Mouse (Mus musculus): ENCODE data around the gene Cdc42. TPM values are rescaled to one million over a fixed set of nuclear protein-coding genes. Genes with fewer than 3 reads are reported as not detected.

Gene Cdc42
- total RNA-seq, 1 experiment from 2014 or later, result 486 TPM

DNA sequence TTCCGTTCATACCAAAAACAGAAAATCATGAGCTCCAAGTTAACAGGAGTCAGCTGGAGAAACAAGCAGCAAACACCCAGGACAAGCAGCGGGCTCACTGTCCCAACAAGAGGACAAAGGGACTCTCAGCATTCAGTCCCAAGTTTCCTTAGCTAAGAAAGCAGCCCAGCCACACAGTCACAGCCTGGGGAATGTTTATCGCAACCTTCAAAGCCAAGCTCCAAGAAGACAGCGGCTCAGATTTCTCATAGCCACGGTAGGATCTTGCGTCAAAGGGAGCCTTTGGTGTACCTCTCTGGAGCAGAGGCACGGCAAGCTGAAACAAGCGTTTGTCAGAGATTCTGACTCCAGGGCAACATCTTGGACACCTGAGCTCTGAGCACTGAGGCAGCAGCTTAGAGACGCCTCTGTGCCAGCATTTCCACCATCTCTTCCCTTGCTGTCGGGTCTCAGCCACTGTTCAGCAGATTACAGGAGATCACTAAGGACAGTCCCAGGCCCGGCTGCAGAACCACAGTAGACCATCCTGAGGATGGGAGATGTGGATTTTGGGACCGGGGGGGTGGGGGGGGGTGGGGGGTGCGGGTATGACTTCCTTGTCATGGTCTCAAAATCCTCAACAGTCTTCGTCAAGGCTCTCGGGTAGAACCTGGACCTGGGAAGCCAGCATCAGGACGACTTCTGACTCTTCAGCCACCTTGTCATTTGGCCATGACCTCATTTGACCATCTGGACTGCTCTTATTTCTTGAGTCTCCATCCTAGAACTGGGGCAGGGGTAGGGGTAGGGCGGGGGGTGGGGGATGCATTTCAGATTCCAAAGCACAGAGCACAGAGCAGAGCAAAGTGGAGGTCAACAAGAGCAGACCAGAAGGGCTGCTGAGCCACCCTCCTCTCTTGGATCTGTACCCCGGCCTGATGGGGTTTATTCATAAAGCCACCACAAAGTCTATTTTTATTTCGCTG lies 18.1 kb upstream of the Cdc42 start:
- peak in 1 of 2 experiments; percentile 26; a peak in 1 of 4 replicates for ATAC-seq (replicated peaks in 1 of 2; ENCODE audit: insufficient read depth in 1 of 2, low FRiP score in 2 of 2, low TSS enrichment in 1 of 2, low read depth in 1 of 2, poor library complexity in 2 of 2, severe bottlenecking in 2 of 2)

DNA sequence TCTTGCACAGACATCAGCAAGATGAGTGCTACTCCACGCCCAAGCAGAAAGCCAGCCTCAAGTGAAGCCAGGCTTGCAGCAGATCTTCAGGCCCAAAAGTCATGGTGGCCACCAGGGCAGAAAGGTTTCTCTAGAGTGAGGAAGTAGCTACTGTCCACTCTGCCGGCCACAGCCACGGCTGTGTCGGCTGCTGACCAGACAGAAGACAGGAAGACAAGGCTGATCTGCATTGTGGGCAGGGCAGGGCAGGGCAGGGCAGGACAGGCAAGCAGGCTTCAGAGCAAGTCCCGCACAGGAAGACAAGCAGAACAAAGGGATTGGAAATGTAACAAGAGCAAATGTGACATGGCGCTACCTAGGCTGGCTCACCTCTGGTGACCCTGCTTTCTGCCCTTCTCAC lies 16.2 kb upstream of the Cdc42 start:
- peak in 1 of 2 experiments; percentile 14; a peak in 1 of 4 replicates for ATAC-seq (replicated peaks in 1 of 2; ENCODE audit: insufficient read depth in 1 of 2, low FRiP score in 2 of 2, low TSS enrichment in 1 of 2, low read depth in 1 of 2, poor library complexity in 2 of 2, severe bottlenecking in 2 of 2)

- ATAC-seq (replicated peaks in 1 of 2; ENCODE audit: insufficient read depth in 1 of 2, low FRiP score in 2 of 2, low TSS enrichment in 1 of 2, low read depth in 1 of 2, poor library complexity in 2 of 2, severe bottlenecking in 2 of 2), result no peak
These were observed 14.3 kb upstream of the Cdc42 start for GRCm38 (mm10) chr4:137371596-137372523.

- ATAC-seq (replicated peaks in 1 of 2; ENCODE audit: insufficient read depth in 1 of 2, low FRiP score in 2 of 2, low TSS enrichment in 1 of 2, low read depth in 1 of 2, poor library complexity in 2 of 2, severe bottlenecking in 2 of 2), result peak in 1 of 2 experiments; percentile 31; a peak in 1 of 4 replicates
These were observed 12.6 kb upstream of the Cdc42 start for GRCm38 (mm10) chr4:137369954-137370750.

DNA sequence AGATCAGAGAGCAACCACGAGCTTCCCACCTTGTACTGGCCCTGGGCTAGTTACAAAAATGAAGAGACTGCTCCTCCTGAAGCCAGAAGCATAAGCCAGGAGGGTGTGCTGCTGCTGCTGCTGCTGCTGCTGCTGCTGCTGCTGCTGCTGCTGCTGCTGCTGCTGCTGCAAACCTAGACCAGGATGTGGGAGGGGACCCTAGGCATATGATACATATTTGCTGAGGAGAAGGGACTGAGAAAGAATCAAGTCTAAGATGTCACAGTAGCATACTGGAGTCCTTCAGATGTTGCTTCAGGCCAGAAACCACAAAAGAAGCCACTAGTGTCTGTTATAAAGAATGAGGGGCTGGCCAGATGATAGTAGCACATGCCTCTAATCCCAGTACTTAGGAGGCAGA lies 10.7 kb upstream of the Cdc42 start:
- ATAC-seq (replicated peaks in 1 of 2; ENCODE audit: insufficient read depth in 1 of 2, low FRiP score in 2 of 2, low TSS enrichment in 1 of 2, low read depth in 1 of 2, poor library complexity in 2 of 2, severe bottlenecking in 2 of 2), result 0 out of 4 replicates have a peak, but pooled peaks of 1 of the 2 experiments have one; percentile 4

- ATAC-seq (replicated peaks in 1 of 2; ENCODE audit: insufficient read depth in 1 of 2, low FRiP score in 2 of 2, low TSS enrichment in 1 of 2, low read depth in 1 of 2, poor library complexity in 2 of 2, severe bottlenecking in 2 of 2), result peak; percentile 86 to 95
These were observed 10.0 kb upstream of the Cdc42 start for GRCm38 (mm10) chr4:137367275-137368088.

- no peak for ATAC-seq (replicated peaks in 1 of 2; ENCODE audit: insufficient read depth in 1 of 2, low FRiP score in 2 of 2, low TSS enrichment in 1 of 2, low read depth in 1 of 2, poor library complexity in 2 of 2, severe bottlenecking in 2 of 2)
These were observed 8.6 kb upstream of the Cdc42 start for GRCm38 (mm10) chr4:137366097-137366496.

DNA sequence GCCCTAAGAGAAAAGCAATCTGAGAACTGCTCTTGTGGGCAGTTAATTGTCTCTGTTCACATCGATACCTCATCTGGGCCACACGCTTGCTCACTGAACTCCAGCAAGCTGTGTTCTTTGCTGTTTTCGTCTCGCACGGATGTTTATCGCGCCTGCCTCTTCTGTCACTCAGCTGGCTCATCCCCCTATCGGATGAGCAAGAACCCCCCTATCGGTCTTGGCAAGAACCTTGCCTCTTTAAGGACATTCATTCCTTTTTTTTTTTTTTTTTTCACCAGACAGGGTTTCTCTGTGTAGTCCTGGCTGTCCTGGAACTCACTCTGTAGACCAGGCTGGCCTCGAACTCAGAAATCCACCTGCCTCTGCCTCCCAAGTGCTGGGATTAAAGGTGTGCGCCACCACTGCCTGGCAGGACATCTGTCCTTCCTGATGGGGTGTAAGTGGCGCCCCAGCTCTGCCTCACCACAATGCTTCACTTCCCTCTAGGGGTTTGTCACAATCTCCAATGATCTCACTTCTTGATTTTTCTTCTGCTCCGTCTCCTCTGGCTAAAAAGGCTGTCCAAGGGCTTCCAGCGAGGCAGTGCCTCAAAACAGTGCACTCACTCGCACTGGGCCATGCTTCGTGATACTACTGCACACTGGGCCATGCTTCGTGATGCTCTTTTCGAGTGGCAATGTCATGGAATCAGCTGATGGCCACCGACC lies 8.0 kb upstream of the Cdc42 start:
- peak; percentile 47 to 63; a peak in 3 of 4 replicates for ATAC-seq (replicated peaks in 1 of 2; ENCODE audit: insufficient read depth in 1 of 2, low FRiP score in 2 of 2, low TSS enrichment in 1 of 2, low read depth in 1 of 2, poor library complexity in 2 of 2, severe bottlenecking in 2 of 2)

DNA sequence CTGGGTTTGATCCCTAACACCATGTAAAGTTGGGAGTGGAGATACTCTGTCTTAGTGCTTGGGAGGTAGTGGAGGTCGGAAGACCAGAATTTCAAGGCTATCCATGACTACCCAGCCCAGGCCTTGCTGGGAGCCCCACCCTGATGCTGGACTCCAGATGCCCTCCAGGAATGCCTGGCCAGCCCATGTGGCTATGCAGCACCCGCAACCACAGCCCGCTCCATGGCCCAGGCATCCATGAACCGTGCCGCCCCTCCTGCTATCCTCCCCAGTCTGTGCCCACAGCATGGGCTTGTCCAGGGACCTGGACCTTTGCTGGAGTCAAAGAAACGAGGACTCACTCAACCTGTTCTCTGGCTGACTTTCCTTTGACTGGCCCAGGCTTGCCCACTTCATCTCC lies 7.3 kb upstream of the Cdc42 start:
- no peak for ATAC-seq (replicated peaks in 1 of 2; ENCODE audit: insufficient read depth in 1 of 2, low FRiP score in 2 of 2, low TSS enrichment in 1 of 2, low read depth in 1 of 2, poor library complexity in 2 of 2, severe bottlenecking in 2 of 2)

- no peak for ATAC-seq (replicated peaks in 1 of 2; ENCODE audit: insufficient read depth in 1 of 2, low FRiP score in 2 of 2, low TSS enrichment in 1 of 2, low read depth in 1 of 2, poor library complexity in 2 of 2, severe bottlenecking in 2 of 2)
These were observed 3.5 kb upstream of the Cdc42 start for GRCm38 (mm10) chr4:137360996-137361395.

DNA sequence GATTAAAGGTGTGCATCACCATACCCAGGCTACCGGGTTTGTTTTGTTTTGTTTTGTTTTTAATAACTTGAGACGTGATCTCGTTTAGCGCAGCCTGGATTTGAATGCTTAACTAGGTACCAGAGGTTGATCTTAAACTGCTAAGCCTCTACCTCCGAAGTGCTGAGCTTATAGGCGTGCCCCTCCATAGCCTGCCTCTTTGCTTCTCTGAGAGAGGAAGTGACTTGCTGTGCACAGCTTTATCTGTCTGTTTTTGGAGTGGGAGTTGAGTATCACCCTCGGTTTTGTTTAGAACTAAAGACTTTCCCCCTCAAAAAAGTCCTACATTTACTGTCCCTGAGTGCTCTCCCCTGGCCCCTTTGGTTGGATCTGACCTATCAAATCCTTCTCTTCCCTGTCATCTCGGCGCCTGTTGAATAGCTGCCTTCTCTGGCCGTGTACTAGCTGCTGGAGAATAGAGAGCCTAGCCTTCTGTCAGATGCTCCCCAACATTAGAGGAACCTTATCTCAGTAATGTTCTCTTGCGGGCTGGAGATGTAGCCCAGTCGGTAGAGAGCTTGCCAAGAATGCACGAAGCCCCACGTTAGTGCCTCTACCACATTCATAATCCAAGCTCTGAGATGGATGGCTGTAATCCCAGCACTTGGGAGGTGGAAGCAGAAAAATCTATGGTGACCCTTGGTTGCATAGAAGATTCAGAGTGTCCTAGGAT lies 927 bp upstream of the Cdc42 start:
- ATAC-seq (replicated peaks in 1 of 2; ENCODE audit: insufficient read depth in 1 of 2, low FRiP score in 2 of 2, low TSS enrichment in 1 of 2, low read depth in 1 of 2, poor library complexity in 2 of 2, severe bottlenecking in 2 of 2), result peak in 1 of 2 experiments; percentile 13; a peak in 2 of 4 replicates

GRCm38 (mm10) chr4:137356674-137357510 lies 628 bp downstream of the Cdc42 start:
- ATAC-seq (replicated peaks in 1 of 2; ENCODE audit: insufficient read depth in 1 of 2, low FRiP score in 2 of 2, low TSS enrichment in 1 of 2, low read depth in 1 of 2, poor library complexity in 2 of 2, severe bottlenecking in 2 of 2), result peak; percentile 12 to 28; a peak in 2 of 4 replicates

DNA sequence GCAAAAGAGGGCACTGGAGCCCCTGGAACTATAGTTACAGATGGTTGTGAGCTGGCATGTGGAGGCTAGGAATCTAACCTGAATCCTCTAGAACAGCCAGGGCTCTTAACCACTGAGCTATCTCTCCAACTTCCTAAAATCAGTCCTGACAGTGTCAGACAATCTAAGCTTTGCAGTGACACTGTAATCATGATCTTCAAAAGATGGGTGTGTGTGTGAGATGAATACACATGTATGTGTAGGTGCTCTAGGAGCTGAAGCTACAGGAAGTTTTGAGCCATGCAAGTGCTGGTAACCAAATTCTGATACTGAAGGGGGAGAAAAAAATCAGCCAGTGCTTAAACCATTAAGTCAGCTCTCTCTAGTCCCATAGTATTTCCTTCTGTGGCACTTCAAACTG lies 6.9 kb downstream of the Cdc42 start:
- no peak for ATAC-seq (replicated peaks in 1 of 2; ENCODE audit: insufficient read depth in 1 of 2, low FRiP score in 2 of 2, low TSS enrichment in 1 of 2, low read depth in 1 of 2, poor library complexity in 2 of 2, severe bottlenecking in 2 of 2)

DNA sequence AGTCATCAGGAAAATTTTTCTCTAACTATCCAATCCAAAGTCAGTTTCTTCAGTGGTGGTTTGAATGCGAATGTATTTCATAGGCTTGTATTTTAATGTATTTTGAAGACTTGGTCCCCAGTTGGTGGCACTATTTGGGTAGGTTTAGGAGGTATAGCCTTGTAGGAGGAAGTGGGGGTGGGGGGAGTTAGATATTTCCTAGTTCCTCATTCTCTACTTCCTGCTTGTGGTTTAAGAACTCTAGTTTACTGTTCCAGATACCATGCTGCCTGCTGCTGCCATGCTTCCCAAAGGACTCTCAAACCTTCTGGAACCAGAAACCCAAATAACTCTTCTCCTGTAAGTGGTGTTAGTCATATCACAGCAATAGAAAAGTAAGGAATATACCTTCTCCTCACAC lies 11.7 kb downstream of the Cdc42 start:
- ATAC-seq (replicated peaks in 1 of 2; ENCODE audit: insufficient read depth in 1 of 2, low FRiP score in 2 of 2, low TSS enrichment in 1 of 2, low read depth in 1 of 2, poor library complexity in 2 of 2, severe bottlenecking in 2 of 2), result peak; percentile 63 to 85; a peak in 3 of 4 replicates

All from hematopoietic stem cell, adult 5-6 weeks (primary cell).